Mouse (Mus musculus) ZHBTc4 (cell line): ENCODE data around the gene Naa15.
"Not testable (repeated sequence)": the region's sequence is repeated elsewhere in the genome, so short reads cannot be mapped to it uniquely, and the experiment has no call there.

Source experiments
- DNase-seq: peaks from one replicate; pipeline ENCODE4 v3.0.0-alpha.2; 2011; ENCODE audit warnings: low read depth, low spot score

The Naa15 gene

GRCm38 (mm10) chr3:51415098-51416072, at the start of gene Naa15:
Gene Naa15, plus strand, starts transcription at chr3:51415148.
- DNase-seq = peak; percentile 96

- DNase-seq = no peak
These were observed 49.4 kb upstream of the Naa15 start for GRCm38 (mm10) chr3:51365517-51365882.

GRCm38 (mm10) chr3:51366926-51367325, 48.0 kb upstream of the Naa15 start:
- DNase-seq = no peak

- no peak for DNase-seq
These were observed 46.9 kb upstream of the Naa15 start for GRCm38 (mm10) chr3:51368011-51368410.

- DNase-seq = no peak
These were observed 43.1 kb upstream of the Naa15 start for GRCm38 (mm10) chr3:51371826-51372225.

GRCm38 (mm10) chr3:51372883-51373282, 42.1 kb upstream of the Naa15 start:
- DNase-seq = no peak

GRCm38 (mm10) chr3:51373544-51373943, 41.4 kb upstream of the Naa15 start:
- DNase-seq = no peak

GRCm38 (mm10) chr3:51375307-51376265, 39.4 kb upstream of the Naa15 start:
- peak; percentile 87 for DNase-seq

GRCm38 (mm10) chr3:51377878-51378664, 36.9 kb upstream of the Naa15 start:
- DNase-seq = peak; percentile 66

GRCm38 (mm10) chr3:51378665-51378946, 36.3 kb upstream of the Naa15 start:
- peak; percentile 45 for DNase-seq

GRCm38 (mm10) chr3:51379786-51380659, 34.9 kb upstream of the Naa15 start:
- no peak for DNase-seq

GRCm38 (mm10) chr3:51380660-51381014, 34.3 kb upstream of the Naa15 start:
- no peak for DNase-seq

GRCm38 (mm10) chr3:51383409-51383808, 31.5 kb upstream of the Naa15 start:
- DNase-seq = no peak

GRCm38 (mm10) chr3:51386441-51387133, 28.4 kb upstream of the Naa15 start:
- DNase-seq = no peak

GRCm38 (mm10) chr3:51387134-51387451, 27.9 kb upstream of the Naa15 start:
- DNase-seq = no peak

GRCm38 (mm10) chr3:51387868-51388381, 27.0 kb upstream of the Naa15 start:
- DNase-seq = no peak

GRCm38 (mm10) chr3:51388904-51389303, 26.0 kb upstream of the Naa15 start:
- DNase-seq = no peak

GRCm38 (mm10) chr3:51391095-51391494, 23.9 kb upstream of the Naa15 start:
- DNase-seq = no peak

- no peak for DNase-seq
These were observed 23.4 kb upstream of the Naa15 start for GRCm38 (mm10) chr3:51391591-51391990.

- DNase-seq = not testable (repeated sequence)
These were observed 21.9 kb upstream of the Naa15 start for GRCm38 (mm10) chr3:51393018-51393417.
